Mouse (Mus musculus): ENCODE measurements at regions not wholly inside any gene's neighbourhood (a gene's known extent, or its start where the extent isn't known, plus 50 kb on each side); places are given as distances from the start of the nearest gene placed in this dataset.

- CTCF ChIA-PET, result no interaction called here
Measured at GRCm38 (mm10) chr6:89006997-89007396, 104.9 kb downstream of the Tpra1 start.

GRCm38 (mm10) chr6:89007516-89007915, 105.5 kb downstream of the Tpra1 start:
- CTCF ChIA-PET, result no interaction called here

GRCm38 (mm10) chr6:89008614-89009171, 106.6 kb downstream of the Tpra1 start:
- CTCF ChIA-PET, result no interaction called here

- CTCF ChIA-PET, result no interaction called here
Measured at GRCm38 (mm10) chr6:89012998-89013689, 111.1 kb downstream of the Tpra1 start.

GRCm38 (mm10) chr6:89013690-89014061, 111.6 kb downstream of the Tpra1 start:
- CTCF ChIA-PET, result no interaction called here

GRCm38 (mm10) chr6:89024101-89024650, 122.1 kb downstream of the Tpra1 start:
- CTCF ChIA-PET, result no interaction called here

- CTCF ChIA-PET, result no interaction called here
Measured at GRCm38 (mm10) chr6:89033433-89034298, 131.6 kb downstream of the Tpra1 start.

GRCm38 (mm10) chr6:89034455-89034854, 132.4 kb downstream of the Tpra1 start:
- CTCF ChIA-PET, result no interaction called here

- CTCF ChIA-PET, result no interaction called here
Measured at GRCm38 (mm10) chr6:89035061-89035835, 133.2 kb downstream of the Tpra1 start.

- CTCF ChIA-PET, result no interaction called here
Measured at GRCm38 (mm10) chr6:89035836-89036156, 133.7 kb downstream of the Tpra1 start.

- CTCF ChIA-PET, result no interaction called here
Measured at GRCm38 (mm10) chr6:89037392-89037791, 135.3 kb downstream of the Tpra1 start.

- CTCF ChIA-PET, result no interaction called here
Measured at GRCm38 (mm10) chr6:89037901-89038300, 135.8 kb downstream of the Tpra1 start.

- CTCF ChIA-PET, result no interaction called here
Measured at GRCm38 (mm10) chr6:89040919-89041318, 138.9 kb downstream of the Tpra1 start.

- CTCF ChIA-PET, result no interaction called here
Measured at GRCm38 (mm10) chr6:89042478-89043239, 140.6 kb downstream of the Tpra1 start.

GRCm38 (mm10) chr6:89045436-89045966, 143.4 kb downstream of the Tpra1 start:
- CTCF ChIA-PET, result no interaction called here

- CTCF ChIA-PET, result no interaction called here
Measured at GRCm38 (mm10) chr6:89046476-89046875, 144.4 kb downstream of the Tpra1 start.

- CTCF ChIA-PET, result no interaction called here
Measured at GRCm38 (mm10) chr6:89047629-89048332, 145.7 kb downstream of the Tpra1 start.

- CTCF ChIA-PET, result no interaction called here
Measured at GRCm38 (mm10) chr6:89049290-89049689, 147.2 kb downstream of the Tpra1 start.

GRCm38 (mm10) chr6:89050575-89051270, 148.7 kb downstream of the Tpra1 start:
- CTCF ChIA-PET, result no interaction called here
